Mouse (Mus musculus) heart, embryonic 11.5 days (tissue): ENCODE results near the gene A830018L16Rik. TPM values are rescaled to one million over a fixed set of nuclear protein-coding genes. Genes with fewer than 3 reads are reported as not detected.
A peak's percentile ranks its signal among the peaks of the same experiment; 100 is the strongest.

Experiments used
- ATAC-seq: fragments of 200-750 bp; cut with Nextera tagmentation; replicated peaks from 2 replicates; pipeline ENCODE4 v1.8.0; 2017; ENCODE audit warnings: moderate library complexity; ENCODE audit not compliant: insufficient number of reproducible peaks, low FRiP score, low TSS enrichment
- H3K27ac ChIP-seq: fragments of 300-500 bp; sonication (generic); 2 replicates; pipeline ENCODE4 v1.5.1; 2014; ENCODE audit warnings: mild to moderate bottlenecking, low read depth, low read length
- H3K27me3 ChIP-seq: fragments of 300-500 bp; sonication (generic); 2 replicates; pipeline ENCODE4 v1.6.1; 2014; ENCODE audit warnings: mild to moderate bottlenecking, low read length, mixed read lengths; ENCODE audit not compliant: control insufficient read depth, insufficient read depth
- H3K36me3 ChIP-seq: fragments of 300-500 bp; sonication (generic); 2 replicates; pipeline ENCODE4 v1.6.1; 2014; ENCODE audit warnings: mild to moderate bottlenecking, low read length, moderate library complexity, mixed read lengths; ENCODE audit not compliant: control insufficient read depth, insufficient read depth
- H3K4me1 ChIP-seq: fragments of 300-500 bp; sonication (generic); 2 replicates; pipeline ENCODE4 v1.6.1; 2014; ENCODE audit warnings: low read length; ENCODE audit not compliant: control insufficient read depth, insufficient read depth
- H3K4me2 ChIP-seq: fragments of 300-500 bp; sonication (generic); 2 replicates; pipeline ENCODE4 v1.6.1; 2014; ENCODE audit warnings: mild to moderate bottlenecking, moderate library complexity
- H3K4me3 ChIP-seq: fragments of 300-500 bp; sonication (generic); 2 replicates; pipeline ENCODE4 v1.5.1; 2014; ENCODE audit warnings: low read depth, low read length
- H3K9ac ChIP-seq: fragments of 300-500 bp; sonication (generic); 2 replicates; pipeline ENCODE4 v1.6.1; 2014; ENCODE audit warnings: mild to moderate bottlenecking, low read depth, low read length, moderate library complexity
- H3K9me3 ChIP-seq: fragments of 300-500 bp; sonication (generic); replicated peaks from 2 replicates; pipeline ENCODE4 v1.6.1; 2016; ENCODE audit warnings: low read length; ENCODE audit not compliant: control insufficient read depth
- WGBS: fragments of 180-500 bp; shearing (Covaris S2); extraction: QIAGEN DNeasy Blood & Tissue Kit; methylation state at CpG from one replicate; pipeline ENCODE4 v1.1.7; 2014; ENCODE audit not compliant: insufficient replicate concordance; 5-methylcytosine and 5-hydroxymethylcytosine counted together
- polyA plus RNA-seq: library from polyadenylated mRNA; unstranded; fragments of >200 nt; fragmentation: Nextera tagmentation; extraction: Ambion mirVana; gene quantifications from 2 replicates; pipeline ENCODE4 v1.2.1, GENCODE M21; 2014

A830018L16Rik gene
- 0.14 and 0.73 TPM in 2 replicates for polyA plus RNA-seq

- under 1% methylated on average over 50 of the region's 50 CpGs for WGBS
- Histone ChIP-seq H3K36me3 (no peaks in the 10 kb centered on the region), H3K27ac (no peak within 1 kb of the TSS), H3K4me1 (no peaks in the 10 kb centered on the region), H3K9ac (peak within 1 kb of the TSS; percentile 62; the same call in 1 of the 2 replicates), H3K4me2 (peak within 1 kb of the TSS; percentile 90), H3K4me3 (peak within 1 kb of the TSS; percentile 41), H3K9me3 (no peaks in the 10 kb centered on the region), H3K27me3 (peaks cover 19% of the 10 kb centered on the region)
- ATAC-seq: peak; percentile 93
These were observed at the start of gene A830018L16Rik for GRCm38 (mm10) chr1:11413894-11414556. Gene A830018L16Rik (plus strand): TSS chr1:11414105.

GRCm38 (mm10) chr1:11385846-11386245, 28.1 kb upstream of the A830018L16Rik start:
- H3K9ac ChIP-seq: no peak overlapping the region
- no peaks in the 10 kb centered on the region for H3K27me3 ChIP-seq
- H3K27ac ChIP-seq: no peak overlapping the region
- H3K4me1 ChIP-seq: no peaks in the 10 kb centered on the region
- ATAC-seq: no peak
- H3K9me3 ChIP-seq: no peaks in the 10 kb centered on the region
- H3K4me3 ChIP-seq: no peak overlapping the region
- no peaks in the 10 kb centered on the region for H3K36me3 ChIP-seq
- no peak overlapping the region for H3K4me2 ChIP-seq
- WGBS: 39% methylated on average over 3 of the region's 3 CpGs

GRCm38 (mm10) chr1:11395408-11395807, 18.5 kb upstream of the A830018L16Rik start:
- H3K27me3 ChIP-seq: no peaks in the 10 kb centered on the region
- WGBS: 60% methylated on average over 4 of the region's 4 CpGs
- no peaks in the 10 kb centered on the region for H3K4me1 ChIP-seq
- H3K9ac ChIP-seq: no peak overlapping the region
- H3K4me3 ChIP-seq: no peak overlapping the region
- H3K36me3 ChIP-seq: no peaks in the 10 kb centered on the region
- H3K9me3 ChIP-seq: no peaks in the 10 kb centered on the region
- no peak overlapping the region for H3K4me2 ChIP-seq
- ATAC-seq: no peak
- no peak overlapping the region for H3K27ac ChIP-seq

GRCm38 (mm10) chr1:11395996-11396736, 17.7 kb upstream of the A830018L16Rik start:
- H3K27ac ChIP-seq: no peak overlapping the region
- no peaks in the 10 kb centered on the region for H3K36me3 ChIP-seq
- no peak overlapping the region for H3K9ac ChIP-seq
- 86% methylated on average over 2 of the region's 2 CpGs for WGBS
- no peaks in the 10 kb centered on the region for H3K4me1 ChIP-seq
- H3K27me3 ChIP-seq: no peaks in the 10 kb centered on the region
- ATAC-seq: no peak
- no peaks in the 10 kb centered on the region for H3K9me3 ChIP-seq
- no peak overlapping the region for H3K4me3 ChIP-seq
- H3K4me2 ChIP-seq: no peak overlapping the region

GRCm38 (mm10) chr1:11401159-11401558, 12.7 kb upstream of the A830018L16Rik start:
- Histone ChIP-seq H3K27me3 (no peaks in the 10 kb centered on the region), H3K4me3 (no peak overlapping the region), H3K27ac (no peak overlapping the region), H3K4me2 (no peak overlapping the region), H3K36me3 (no peaks in the 10 kb centered on the region), H3K9ac (no peak overlapping the region), H3K4me1 (no peaks in the 10 kb centered on the region), H3K9me3 (no peaks in the 10 kb centered on the region)
- no peak for ATAC-seq
- 25% methylated on average over 2 of the region's 2 CpGs for WGBS

- no peaks in the 10 kb centered on the region for H3K9me3 ChIP-seq
- H3K36me3 ChIP-seq: no peaks in the 10 kb centered on the region
- H3K4me3 ChIP-seq: no peak overlapping the region
- no peaks in the 10 kb centered on the region for H3K4me1 ChIP-seq
- no peak for ATAC-seq
- no peak overlapping the region for H3K4me2 ChIP-seq
- H3K9ac ChIP-seq: no peak overlapping the region
- H3K27ac ChIP-seq: no peak overlapping the region
- no peaks in the 10 kb centered on the region for H3K27me3 ChIP-seq
These were observed 8.4 kb upstream of the A830018L16Rik start for GRCm38 (mm10) chr1:11405527-11405926.

GRCm38 (mm10) chr1:11406026-11406425, 7.9 kb upstream of the A830018L16Rik start:
- ATAC-seq: no peak
- H3K4me3 ChIP-seq: no peak overlapping the region
- no peaks in the 10 kb centered on the region for H3K27me3 ChIP-seq
- H3K9ac ChIP-seq: no peak overlapping the region
- H3K9me3 ChIP-seq: no peaks in the 10 kb centered on the region
- H3K4me2 ChIP-seq: no peak overlapping the region
- H3K36me3 ChIP-seq: no peaks in the 10 kb centered on the region
- H3K27ac ChIP-seq: no peak overlapping the region
- H3K4me1 ChIP-seq: no peaks in the 10 kb centered on the region
- 80% methylated on average over 3 of the region's 3 CpGs for WGBS

GRCm38 (mm10) chr1:11414560-11414959, 655 bp downstream of the A830018L16Rik start:
- 4% methylated on average over 9 of the region's 9 CpGs for WGBS
- Histone ChIP-seq H3K4me2 (peak overlapping the region; percentile 90), H3K27me3 (peaks cover 19% of the 10 kb centered on the region), H3K27ac (no peak overlapping the region), H3K36me3 (no peaks in the 10 kb centered on the region), H3K4me3 (peak overlapping the region; percentile 41), H3K9me3 (no peaks in the 10 kb centered on the region), H3K4me1 (no peaks in the 10 kb centered on the region), H3K9ac (no peak overlapping the region)
- no peak for ATAC-seq
